Mouse (Mus musculus): ENCODE data around the gene Myl7. TPM values are rescaled to one million over a fixed set of nuclear protein-coding genes. Genes with fewer than 3 reads are reported as not detected.
"Not testable (repeated sequence)": the region's sequence is repeated elsewhere in the genome, so short reads cannot be mapped to it uniquely, and the experiment has no call there.

Myl7 gene
- total RNA-seq (2021), result not detected
- long read RNA-seq, experiment 1, result 0 reads
- long read RNA-seq, experiment 2, result 0 reads

DNA sequence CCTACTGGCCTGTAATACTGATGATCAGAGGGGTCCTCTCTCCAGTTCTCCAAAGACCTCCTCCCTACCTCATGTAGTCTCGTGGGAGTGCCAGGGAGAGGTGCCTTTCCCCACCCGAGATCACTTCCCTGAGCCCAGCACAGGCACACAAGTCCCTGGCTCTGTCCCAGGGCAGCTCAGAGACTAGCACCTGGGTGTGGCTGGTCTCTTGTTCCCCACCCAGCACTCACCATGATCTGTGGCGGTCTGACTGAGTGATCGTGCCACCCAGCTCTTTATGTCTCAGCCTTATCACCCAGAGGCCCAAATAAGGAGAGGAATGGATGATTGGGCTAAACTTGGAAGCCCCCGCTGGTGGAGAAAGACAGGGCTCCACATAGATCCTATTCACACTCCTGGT lies at the start of gene Myl7:
Gene Myl7 (minus strand): TSS at position 252 of the 400 bp plus-strand sequence.
- intact Hi-C loops (cut with DNase I; ENCODE audit: low total_unique reads), result no loop called here
- no peak for DNase-seq

DNA sequence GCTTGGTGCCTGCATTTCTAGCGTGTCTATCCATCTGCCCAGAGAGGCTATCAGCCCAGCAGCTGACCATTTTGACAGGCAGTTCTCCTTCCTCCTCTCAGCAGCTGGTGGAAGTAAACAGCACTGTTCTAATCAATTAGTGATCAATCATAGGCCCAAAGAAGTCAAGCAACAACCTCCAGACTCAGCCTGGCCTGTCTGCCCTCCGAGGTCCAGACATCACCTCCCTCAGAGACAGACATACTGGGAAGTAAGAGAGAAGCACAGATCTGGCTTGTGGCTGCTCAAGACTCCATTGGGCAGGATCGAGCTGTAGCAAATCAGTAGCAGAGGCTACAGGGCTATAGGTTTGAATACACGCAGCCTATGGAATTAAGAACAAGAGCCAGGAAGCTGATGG lies 49.2 kb upstream of the Myl7 start:
- intact Hi-C loops (cut with DNase I; ENCODE audit: low total_unique reads), result no loop called here

DNA sequence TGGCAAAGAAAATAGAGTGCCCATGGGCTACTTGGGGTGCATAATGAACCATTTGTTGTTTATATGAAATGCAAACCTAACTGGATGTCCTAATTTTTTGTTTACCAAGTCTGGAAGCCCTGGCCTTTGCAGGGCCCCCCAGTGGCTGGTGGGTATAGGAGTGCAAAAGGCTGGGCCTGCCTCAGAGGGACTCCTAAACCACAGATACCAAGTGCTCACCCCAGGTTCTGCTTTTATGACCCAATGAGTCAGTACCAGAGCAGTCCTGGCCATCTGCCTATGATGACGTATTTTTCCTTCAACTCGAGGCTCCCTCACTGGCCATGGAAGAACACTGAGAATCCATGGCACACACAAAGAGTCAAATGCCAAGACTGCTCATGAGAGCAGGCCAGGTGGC lies 46.5 kb upstream of the Myl7 start:
- DNase-seq, result no peak
- intact Hi-C loops (cut with DNase I; ENCODE audit: low total_unique reads), result no loop called here

More for the DNA sequence above, 49.2 kb upstream of the Myl7 start:
- DNase-seq, result no peak

DNA sequence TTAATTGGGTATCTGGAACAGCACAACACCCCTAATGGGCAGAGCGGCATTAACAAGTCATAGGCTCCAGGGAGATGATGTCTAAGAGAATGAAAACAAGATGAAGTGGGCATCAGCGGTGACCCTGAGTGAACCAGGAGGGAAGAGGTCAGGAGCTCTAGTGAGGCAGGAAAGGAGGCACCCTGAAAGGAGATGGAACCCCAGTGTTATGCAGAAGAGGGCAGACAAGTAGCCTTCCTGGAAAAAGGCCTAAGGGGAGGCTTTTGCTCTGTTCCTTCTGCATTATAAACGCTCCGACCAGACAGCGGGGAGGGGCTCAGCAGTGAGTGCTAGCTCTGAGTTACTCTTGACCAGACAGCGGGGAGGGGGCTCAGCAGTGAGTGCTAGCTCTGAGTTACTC lies 44.4 kb upstream of the Myl7 start:
- intact Hi-C loops (cut with DNase I; ENCODE audit: low total_unique reads), result no loop called here
- DNase-seq, result no peak

DNA sequence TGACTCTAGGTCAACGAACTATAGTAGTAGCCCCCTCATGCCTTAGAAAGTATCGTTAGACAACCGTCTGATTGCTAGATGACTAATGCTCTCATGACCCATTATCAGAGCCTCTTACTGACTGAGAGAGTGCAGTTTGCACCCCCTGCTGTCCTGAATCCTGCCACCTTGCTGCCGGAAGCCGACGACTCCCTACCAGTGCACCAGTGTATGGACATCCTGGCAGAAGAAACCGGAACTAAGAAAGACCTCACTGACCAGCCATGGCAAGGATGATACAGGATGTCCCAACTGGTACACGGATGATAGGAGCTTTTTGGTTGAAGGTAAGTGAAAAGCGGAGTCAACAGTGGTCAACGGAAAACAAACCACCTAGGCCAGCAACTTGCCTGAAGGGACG lies 35.9 kb upstream of the Myl7 start:
- DNase-seq; intact Hi-C loops (cut with DNase I; ENCODE audit: low total_unique reads): not testable (repeated sequence)

DNA sequence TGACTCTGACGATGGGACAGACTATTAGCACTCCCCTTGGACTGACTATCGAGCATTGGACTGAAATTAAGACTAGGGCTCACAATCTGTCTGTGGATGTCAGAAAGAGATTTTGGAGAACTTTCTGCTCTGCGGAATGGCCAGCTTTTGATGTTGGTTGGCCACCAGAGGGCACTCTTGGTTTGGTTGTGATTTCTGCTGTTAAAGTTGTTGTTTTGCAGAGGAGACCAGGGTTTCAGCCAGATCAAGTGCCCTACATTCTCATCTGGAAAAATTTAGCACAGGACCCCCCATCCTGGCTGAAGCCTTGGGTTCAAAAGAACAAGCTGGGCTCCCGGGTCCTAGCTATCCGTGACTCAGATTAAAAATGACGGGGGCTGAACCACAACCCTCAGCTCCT lies 33.4 kb upstream of the Myl7 start:
- DNase-seq; intact Hi-C loops (cut with DNase I; ENCODE audit: low total_unique reads): not testable (repeated sequence)

DNA sequence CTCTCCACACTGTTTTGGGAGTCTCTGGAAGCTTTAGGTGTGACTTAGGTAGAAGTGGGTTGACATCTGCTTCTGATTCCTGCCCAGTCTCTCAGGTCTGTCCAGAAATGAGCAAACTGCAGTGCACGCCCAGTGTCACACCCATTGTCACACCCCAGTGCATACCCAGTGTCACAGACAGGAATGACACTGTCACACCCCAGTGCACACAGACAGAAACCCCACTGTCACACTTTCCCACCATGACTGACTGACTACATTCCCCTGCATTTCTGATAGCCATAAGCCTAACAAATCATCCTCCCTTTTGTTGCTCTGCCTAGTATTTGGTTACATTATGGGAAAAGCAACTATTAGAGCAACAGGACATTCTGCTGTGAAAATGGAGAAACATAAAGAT lies 32.0 kb upstream of the Myl7 start:
- intact Hi-C loops (cut with DNase I; ENCODE audit: low total_unique reads), result no loop called here
- DNase-seq, result no peak

DNA sequence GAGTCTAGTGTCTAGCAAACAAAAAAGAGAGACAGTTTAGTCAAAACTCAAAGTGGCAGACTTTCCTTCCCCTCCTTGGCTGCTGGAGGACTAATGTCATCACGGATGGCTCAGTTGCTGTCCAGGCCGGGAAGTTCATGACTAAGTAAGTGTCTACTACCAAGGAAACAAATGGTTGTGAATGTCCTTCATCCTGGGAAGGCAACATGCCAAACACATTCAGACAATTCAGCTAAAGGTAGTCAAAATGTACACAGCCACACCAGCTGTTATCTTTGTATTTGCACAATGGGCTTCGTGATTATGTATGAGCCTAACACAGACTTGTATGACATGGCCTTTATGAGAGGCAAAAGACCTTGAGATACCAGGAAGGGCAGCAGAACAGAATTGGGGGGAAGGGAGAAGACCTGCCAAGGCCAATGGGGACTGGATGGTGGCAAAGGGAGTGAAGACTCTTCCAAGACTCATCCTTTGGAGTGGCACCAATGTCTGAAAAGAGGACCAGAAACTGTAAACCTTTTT lies 28.2 kb upstream of the Myl7 start:
- intact Hi-C loops (cut with DNase I; ENCODE audit: low total_unique reads), result no loop called here
- no peak for DNase-seq

DNA sequence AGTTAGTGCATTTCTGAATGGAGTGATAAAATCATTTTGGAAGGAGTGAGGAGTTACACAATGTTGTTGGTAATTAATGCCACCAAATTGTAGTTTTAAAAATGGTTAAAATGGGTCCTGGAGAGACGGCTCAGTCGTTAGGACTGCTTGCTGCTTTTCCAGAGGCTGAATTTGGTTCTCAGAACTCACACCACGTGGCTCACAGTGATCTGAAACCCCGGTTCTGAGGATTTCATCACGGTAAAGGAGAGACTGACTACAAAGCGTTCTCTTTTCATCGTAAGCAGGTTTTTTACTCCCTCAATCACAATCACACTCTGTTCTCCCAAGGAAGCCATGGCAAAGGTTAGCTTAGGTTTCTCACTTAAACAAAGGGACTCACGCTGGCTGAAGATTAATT lies 26.1 kb upstream of the Myl7 start:
- DNase-seq, result no peak
- intact Hi-C loops (cut with DNase I; ENCODE audit: low total_unique reads), result no loop called here

DNA sequence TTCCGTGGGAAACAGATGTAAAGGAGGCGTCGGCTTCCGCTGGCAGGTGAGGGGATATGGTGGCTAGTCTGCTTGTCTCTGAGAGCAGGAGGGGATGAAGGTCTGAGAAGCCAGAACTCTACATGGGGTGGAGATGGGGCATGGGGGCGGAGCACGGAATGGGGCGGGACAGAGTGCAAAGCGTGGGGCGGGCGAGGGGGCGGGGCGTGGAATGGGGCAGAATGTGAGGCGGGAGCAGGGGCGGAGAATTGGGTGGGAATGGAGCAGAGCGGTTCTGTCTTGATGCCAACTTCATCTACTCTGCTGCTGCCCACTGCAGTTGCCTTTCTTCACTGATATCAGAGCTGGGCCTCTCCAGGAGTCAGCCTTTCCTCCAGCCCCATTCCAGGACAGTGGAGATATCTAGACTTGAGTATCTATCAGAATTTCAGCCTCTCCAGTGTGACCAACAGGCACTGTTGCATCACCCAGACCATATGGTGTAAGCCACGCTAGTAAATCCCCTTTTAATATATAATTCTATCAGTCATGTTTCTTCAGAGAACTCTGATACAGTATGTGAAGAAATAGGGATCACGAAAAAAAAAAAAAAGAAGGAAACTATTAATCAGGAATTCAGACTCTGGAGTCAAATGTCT lies 21.9 kb upstream of the Myl7 start:
- intact Hi-C loops (cut with DNase I; ENCODE audit: low total_unique reads), result no loop called here
- no peak for DNase-seq

DNA sequence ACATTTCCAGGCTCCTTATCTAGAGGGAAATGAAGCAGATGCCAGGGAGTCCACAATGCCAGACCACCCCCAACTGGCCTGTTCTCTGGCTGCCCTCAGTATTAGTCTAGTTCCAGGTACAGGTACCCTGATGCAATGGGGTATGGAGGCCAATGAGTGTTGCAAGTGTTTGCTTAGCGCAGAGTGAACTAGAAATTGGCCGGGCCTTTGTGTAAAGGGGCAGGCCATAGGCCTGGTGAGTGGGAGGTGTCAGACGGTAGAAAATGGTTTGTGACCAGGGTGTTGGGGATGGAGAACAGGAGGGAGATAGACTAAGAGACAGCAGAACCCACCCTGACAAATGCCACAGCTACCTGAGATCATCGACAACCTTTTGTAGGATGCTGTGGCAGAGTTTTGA lies 21.0 kb upstream of the Myl7 start:
- intact Hi-C loops (cut with DNase I; ENCODE audit: low total_unique reads), result no loop called here
- DNase-seq, result no peak

DNA sequence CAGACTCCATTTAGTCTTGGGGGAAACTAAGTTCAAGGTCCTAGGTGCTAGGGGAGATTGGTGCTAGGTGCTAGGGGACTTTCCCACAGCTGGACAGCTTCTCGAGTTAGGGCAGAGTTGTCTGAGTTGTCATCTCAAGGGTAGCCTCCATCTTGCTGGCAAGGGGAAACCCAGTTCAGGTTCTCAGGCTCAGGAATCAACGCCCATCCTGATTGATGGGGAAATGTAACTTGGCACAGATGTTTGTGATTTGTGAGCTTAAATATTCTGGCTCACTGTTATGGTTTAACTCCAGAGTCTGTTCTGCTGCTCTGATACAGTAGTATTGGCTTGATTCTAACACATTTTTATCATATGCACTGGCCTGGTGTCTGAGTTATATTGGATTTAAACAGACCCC lies 19.5 kb upstream of the Myl7 start:
- intact Hi-C loops (cut with DNase I; ENCODE audit: low total_unique reads), result no loop called here
- no peak for DNase-seq

DNA sequence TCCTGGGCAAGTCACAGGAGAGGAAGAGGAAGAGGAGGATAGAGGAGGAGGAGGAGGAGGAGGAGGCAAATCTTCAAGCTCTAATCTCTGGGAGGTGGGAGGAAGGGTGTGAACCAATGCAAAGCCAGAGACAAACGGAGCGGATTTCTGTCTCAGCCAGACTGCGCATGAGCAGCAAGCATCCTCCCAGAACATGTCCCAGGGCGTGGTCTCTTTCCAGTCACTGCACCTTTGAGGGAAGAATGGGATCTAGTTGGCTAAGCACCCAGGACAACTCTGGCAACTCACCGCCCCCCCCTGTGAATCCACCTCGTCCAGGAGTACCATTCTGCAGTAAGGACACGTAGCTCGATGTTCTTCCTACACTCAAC lies 17.6 kb upstream of the Myl7 start:
- intact Hi-C loops (cut with DNase I; ENCODE audit: low total_unique reads), result no loop called here
- no peak for DNase-seq

DNA sequence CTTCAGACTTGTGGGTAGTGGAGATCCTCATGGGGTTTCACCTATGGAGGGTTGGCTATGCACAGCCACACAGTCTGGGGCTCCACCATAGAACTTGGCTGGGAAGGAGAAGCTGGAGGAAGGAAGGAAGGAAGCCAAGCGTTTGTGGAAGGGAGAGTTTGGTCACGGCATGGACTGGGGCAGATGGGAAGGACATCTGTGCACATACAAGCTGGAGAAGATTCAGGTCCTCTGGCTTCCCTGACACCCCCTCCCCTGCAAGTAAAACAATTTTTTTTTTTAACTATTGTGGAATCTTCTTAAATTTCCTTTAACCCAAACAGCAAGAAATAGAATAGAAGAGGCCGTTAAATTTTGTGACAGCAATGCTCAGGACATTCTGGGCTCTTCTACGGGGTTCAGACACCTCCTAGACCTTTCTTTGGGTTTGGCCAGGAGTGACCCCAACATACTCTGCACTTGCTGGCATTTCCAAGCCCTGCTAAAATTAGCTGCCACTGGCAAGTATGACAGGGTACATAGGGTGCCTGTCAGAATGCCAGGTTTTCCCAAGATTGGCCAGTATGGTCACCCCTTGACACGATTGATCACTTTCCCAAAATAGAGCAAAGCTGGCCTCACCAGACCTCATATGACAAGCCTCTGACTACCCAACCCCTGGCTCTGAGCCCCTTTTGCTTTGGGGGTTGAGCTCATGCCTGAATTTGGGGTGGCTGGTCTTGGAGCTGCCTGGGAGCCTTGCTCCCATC lies 17.0 kb upstream of the Myl7 start:
- DNase-seq, result no peak

DNA sequence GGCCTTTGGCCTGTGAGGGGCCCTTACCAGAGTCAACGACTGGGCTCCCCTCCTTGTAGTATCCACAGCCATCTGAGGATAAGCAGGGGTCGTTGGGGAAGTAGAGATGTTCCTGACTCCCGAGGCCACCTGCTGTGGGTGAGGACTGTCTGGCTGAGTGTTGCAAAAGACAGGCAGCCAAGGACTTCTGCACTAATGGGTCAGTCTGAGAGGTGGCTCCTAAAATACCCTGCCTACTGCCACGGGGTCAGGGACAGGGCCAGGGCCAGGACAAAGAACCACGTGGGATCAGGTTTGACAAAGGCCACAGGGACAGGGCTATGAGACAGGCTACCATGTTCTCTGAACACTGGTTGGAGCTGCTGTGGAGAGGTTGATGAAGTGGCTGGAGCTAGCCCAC lies 16.4 kb upstream of the Myl7 start:
- no peak for DNase-seq
- intact Hi-C loops (cut with DNase I; ENCODE audit: low total_unique reads), result no loop called here

More for the DNA sequence above, 17.0 kb upstream of the Myl7 start:
- intact Hi-C loops (cut with DNase I; ENCODE audit: low total_unique reads), result no loop called here

DNA sequence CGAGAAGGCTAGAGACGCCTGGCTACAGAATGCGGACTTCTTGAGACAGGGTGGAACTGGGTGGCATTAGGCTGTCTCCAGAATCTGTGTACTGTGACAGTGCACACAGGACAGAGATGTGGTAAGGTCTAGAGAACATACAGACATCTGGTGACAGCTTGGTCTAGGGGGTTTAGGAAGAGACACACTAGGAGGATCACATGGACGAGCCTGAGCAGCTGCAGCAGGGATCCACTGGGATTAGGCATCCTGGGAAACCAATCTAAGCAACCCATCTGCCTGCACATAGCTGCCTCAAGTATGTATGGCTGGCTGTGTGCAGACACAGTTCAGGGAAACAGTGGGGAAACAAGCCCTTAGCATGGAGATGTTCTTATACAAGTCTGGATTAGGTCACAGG lies 15.4 kb upstream of the Myl7 start:
- intact Hi-C loops (cut with DNase I; ENCODE audit: low total_unique reads), result no loop called here
- DNase-seq, result no peak

DNA sequence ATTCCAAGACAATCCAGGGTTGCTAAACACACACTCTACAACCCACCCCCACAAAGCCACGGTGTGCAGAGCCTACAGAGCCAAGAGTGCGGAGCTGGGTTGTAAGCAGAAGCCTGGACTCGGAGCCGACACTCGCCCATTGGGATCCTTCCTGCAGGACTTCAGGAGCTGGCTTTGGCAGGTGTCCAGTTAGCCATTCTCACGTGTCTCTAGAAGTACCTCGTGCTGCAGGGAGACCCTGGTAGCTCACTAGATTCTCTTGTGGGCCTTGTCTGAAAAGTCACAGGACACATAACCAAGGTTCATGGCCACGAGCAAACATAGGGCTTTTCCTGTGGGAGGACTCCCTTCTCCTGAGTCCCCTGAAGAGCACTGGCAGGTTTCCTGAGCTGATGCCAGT lies 14.7 kb upstream of the Myl7 start:
- DNase-seq, result no peak
- intact Hi-C loops (cut with DNase I; ENCODE audit: low total_unique reads), result no loop called here

DNA sequence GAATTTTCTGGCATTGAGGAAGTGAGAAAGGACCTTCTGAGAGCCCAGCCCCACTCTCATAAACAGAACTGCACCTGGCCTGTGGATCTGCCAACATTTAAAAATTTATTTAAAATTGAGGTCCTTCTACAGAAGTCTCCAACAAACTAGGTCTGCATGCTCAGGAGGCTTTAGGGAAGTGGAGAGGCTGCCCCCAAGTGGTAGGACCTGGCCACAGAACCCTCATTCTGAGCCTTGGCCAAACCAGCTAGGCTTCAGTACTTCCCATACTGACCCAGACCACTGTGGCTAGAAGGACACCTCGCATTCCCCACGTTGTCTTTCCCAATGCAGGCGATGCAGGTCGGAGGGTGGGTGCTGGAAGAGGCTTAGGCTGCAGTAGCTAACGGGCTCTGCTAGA lies 14.1 kb upstream of the Myl7 start:
- peak; percentile 61 for DNase-seq
- intact Hi-C loops (cut with DNase I; ENCODE audit: low total_unique reads), result no loop called here

DNA sequence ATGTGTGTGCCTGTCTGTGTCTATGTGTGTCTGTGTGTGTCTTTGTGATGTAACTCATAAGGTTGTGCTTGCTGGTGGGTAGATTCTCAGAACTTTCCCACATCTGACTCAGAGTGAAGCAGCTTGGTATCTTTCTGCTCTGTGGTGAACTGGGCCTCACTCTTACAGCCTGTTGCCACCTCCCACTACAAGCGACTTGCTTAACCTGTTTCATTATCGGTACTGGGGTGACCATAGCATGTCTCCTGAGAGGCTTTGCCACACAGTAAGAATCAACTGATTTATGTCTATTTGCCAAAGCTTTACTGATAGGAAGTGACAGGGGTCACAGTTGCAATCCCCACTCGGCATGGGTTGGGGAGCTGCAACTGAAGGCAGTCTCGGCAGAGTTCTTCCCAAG lies 10.1 kb upstream of the Myl7 start:
- intact Hi-C loops (cut with DNase I; ENCODE audit: low total_unique reads), result no loop called here
- DNase-seq, result no peak

DNA sequence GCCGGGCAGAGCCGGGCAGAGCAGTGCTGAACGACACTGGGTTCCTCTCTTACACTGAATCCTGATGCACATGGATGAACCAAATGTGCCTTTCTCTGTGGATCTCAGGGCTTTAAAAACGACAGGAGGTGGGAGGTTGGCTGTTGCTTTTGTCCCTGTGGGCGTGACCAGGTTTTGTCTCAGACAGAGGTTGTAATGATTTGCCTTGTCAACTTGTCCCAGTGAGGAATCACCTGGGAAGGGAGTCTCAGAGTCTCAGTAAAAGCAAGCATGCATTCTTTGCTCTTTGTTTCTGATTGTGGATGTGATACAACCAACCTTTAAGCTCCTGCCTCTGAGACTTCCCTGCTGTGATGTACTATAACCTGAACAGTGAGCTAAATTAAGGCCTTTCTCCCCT lies 8.5 kb upstream of the Myl7 start:
- intact Hi-C loops (cut with DNase I; ENCODE audit: low total_unique reads), result no loop called here
- no peak for DNase-seq

DNA sequence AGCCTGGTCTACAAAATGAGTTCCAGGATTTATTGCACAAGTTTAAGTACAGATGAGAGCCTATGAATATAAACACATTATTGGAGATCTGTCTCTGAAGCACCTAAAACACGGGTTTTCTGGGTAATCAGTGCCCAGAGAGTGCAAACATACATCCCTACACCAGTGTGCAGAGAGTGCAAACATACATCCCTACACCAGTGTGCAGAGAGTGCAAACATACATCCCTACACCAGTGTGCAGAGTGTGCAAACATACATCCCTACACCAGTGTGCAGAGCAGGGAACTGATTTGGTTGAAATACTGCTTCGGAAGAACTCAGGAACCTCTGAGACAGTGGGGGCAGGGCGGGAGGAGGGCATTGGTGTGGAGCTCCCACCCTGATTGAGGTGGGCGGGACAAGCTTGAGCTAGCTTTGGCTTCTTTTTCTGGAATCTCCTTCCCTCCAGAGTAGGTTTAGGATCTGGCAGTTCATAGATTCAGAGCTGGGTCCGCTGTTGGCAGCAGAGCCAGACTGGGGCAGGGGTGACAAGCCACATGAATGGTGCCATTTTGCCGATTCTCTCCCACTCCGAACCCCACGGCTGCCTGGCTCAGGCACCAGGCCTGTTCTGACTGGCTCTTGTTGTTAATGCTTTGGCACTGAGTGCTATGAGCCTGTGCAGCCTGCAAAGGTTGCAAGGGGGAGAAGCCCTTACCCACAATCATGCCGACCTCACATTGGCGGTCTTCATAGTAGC lies 7.4 kb upstream of the Myl7 start:
- no peak for DNase-seq
- intact Hi-C loops (cut with DNase I; ENCODE audit: low total_unique reads), result no loop called here

Measured in gastrocnemius, postnatal 14 days (tissue).